Mouse (Mus musculus) kidney, postnatal 0 days (tissue): ENCODE results near the gene Thada. TPM values are rescaled to one million over a fixed set of nuclear protein-coding genes. Genes with fewer than 3 reads are reported as not detected.

ENCODE experiments used
- ATAC-seq: fragments of 200-750 bp; cut with Nextera tagmentation; replicated peaks from 2 replicates; pipeline ENCODE4 v1.8.0; 2017; ENCODE audit warnings: low read depth, moderate number of reproducible peaks, moderate TSS enrichment, moderate library complexity; ENCODE audit not compliant: low FRiP score
- DNase-seq: peaks from one replicate; pipeline ENCODE4 v3.0.0-alpha.2; 2016; ENCODE audit warnings: low spot score
- H3K27ac ChIP-seq: fragments of 300-500 bp; sonication (generic); 2 replicates; pipeline ENCODE4 v1.5.1; 2014; ENCODE audit warnings: mild to moderate bottlenecking
- H3K27me3 ChIP-seq: fragments of 300-500 bp; sonication (generic); 2 replicates; pipeline ENCODE4 v1.6.1; 2014; ENCODE audit warnings: low read length, mixed read lengths; ENCODE audit not compliant: insufficient read depth
- H3K36me3 ChIP-seq: fragments of 300-500 bp; sonication (generic); 2 replicates; pipeline ENCODE4 v1.6.1; 2014; ENCODE audit warnings: low read length, mixed read lengths; ENCODE audit not compliant: insufficient read depth
- H3K4me1 ChIP-seq: fragments of 300-500 bp; sonication (generic); replicated peaks from 2 replicates; pipeline ENCODE4 v1.6.1; 2014; ENCODE audit warnings: antibody characterized with exemption, low read length, mixed read lengths; ENCODE audit not compliant: insufficient read depth
- H3K4me2 ChIP-seq: fragments of 300-500 bp; sonication (generic); 2 replicates; pipeline ENCODE4 v1.6.1; 2014; ENCODE audit warnings: mild to moderate bottlenecking, low read length, moderate library complexity, mixed read lengths
- H3K4me3 ChIP-seq: fragments of 300-500 bp; sonication (generic); replicated peaks from 2 replicates; pipeline ENCODE4 v1.5.1; 2014; ENCODE audit warnings: low read depth, low read length
- H3K9ac ChIP-seq: fragments of 300-500 bp; sonication (generic); 2 replicates; pipeline ENCODE4 v1.6.1; 2014; ENCODE audit warnings: low read depth, low read length
- H3K9me3 ChIP-seq: fragments of 300-500 bp; sonication (generic); replicated peaks from 2 replicates; pipeline ENCODE4 v1.6.1; 2016; ENCODE audit warnings: low read length, inconsistent platforms, mixed read lengths
- CTCF ChIP-seq: IDR thresholded peaks from 2 replicates; pipeline ENCODE4 v1.5.1; 2016; ENCODE audit warnings: antibody characterized with exemption, low read depth, mild to moderate bottlenecking, moderate library complexity
- WGBS: fragments of 180-500 bp; shearing (Covaris S2); extraction: QIAGEN DNeasy Blood & Tissue Kit; methylation state at CpG from one replicate; pipeline ENCODE4 v1.1.7; 2014; 5-methylcytosine and 5-hydroxymethylcytosine counted together
- polyA plus RNA-seq: library from polyadenylated mRNA; unstranded; fragments of >200 nt; fragmentation: Nextera tagmentation; extraction: Ambion mirVana; gene quantifications from 2 replicates; pipeline ENCODE4 v1.2.1, GENCODE M21; 2015

The Thada gene
- polyA plus RNA-seq, 1 experiment from 2014 or later = 3.4 TPM

DNA sequence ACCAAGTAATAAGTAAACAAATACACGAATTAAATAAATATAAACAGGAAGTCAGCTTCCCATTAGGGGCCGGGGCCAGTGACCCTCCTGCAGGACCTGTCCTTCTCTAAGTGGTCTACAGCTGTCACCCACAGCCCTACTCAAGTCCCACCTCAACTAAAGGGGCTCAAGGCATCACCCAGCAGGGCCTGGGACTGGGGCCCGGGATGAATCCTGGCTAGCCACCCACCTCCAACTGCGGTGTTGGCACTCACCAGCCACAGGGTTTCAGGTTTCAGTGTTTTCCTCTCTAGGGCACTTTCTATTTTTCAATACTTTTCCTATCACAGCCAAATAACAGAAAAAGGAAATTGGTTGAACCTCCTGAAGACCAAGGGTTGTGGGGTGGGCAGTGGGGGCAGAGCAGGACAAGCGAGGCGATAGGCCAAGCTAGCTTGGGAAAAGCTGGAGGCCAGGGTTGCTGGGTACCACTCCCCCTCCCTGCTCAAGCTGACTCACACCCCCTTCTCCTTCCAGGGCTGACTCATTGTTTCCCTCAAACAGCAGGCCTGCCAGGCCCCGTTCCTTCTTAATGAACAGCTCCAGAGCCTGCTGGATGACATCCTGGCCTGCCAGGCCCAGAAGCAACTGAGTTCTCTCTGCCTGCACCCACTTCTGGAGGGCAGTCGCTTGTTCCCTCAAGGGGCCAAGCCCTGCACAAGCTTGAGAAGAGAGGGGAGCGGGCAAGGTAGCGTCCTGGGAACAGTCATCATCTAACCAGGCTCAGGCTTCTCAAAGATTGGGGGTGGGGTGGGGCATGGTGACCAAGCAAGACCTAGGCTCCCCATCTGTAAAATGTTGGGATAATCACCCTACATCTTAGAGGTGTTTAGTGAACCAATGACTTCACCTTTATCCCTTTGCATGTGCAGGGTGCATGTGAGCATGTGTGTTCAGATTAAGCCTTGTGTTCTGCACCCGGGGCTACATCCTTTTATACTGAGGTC is 317.2 kb downstream of the Thada start:
- 41% methylated on average over 11 of the region's 11 CpGs for whole genome bisulfite sequencing
- H3K27me3 ChIP-seq = no peaks in the 10 kb centered on the region
- no peak overlapping the region for H3K4me2 ChIP-seq
- no peaks in the 10 kb centered on the region for H3K36me3 ChIP-seq
- DNase-seq (peak; percentile 75), ATAC-seq (peak; percentile 44; the same call in 1 of the 2 replicates)
- H3K9ac ChIP-seq = no peak overlapping the region
- H3K9me3 ChIP-seq = no peaks in the 10 kb centered on the region
- peak overlapping the region; percentile 74 for H3K27ac ChIP-seq
- H3K4me1 ChIP-seq = peaks cover 24% of the 10 kb centered on the region; the same call in 1 of the 2 replicates
- TF ChIP-seq CTCF = no peak
- H3K4me3 ChIP-seq = no peak overlapping the region

DNA sequence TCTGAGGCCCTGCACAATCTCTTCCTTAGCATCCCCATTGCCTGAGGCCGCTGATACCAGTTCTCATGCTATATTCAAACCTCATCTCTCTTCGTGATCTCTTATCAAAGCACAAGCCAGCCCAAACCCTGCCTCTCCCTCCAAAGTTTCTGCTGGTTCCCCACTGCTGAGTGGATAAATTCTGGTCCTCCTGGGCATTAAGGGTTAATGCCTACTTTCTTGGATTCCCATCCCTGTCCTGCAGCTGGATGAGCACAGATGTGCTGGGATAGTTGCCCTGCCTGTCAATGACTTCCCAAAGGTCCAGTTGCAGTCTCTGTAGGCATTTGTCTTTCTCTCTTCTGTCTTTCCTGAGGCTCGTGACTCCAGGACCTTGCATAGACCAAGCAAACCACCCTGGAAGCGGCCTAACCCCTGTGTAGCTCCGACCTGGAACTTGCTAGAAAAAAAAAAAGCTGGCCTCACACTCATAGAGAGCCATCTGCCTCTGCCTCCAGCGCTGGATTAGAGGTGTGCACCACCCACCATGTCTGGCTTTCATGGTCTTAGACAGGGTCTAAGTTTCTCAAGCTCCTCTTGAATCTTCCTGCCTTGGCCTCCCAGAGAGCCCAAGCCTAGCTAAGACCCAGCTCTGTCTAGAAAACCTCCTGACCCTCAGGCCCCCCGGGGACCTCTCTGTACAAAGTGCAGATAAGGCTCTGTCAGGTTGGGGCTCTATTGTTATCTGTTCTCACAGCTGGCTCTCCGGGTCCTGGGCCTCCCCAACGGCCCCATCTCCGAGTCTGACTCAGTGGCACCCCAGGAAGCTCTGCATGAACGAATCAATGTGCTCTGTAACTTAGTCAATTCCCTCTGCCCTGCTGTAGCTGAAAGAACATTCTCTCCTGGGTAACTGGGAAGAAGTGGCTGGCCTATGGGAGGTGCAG is 318.6 kb downstream of the Thada start:
- Histone ChIP-seq H3K27me3 (no peaks in the 10 kb centered on the region), H3K9me3 (no peaks in the 10 kb centered on the region), H3K36me3 (no peaks in the 10 kb centered on the region), H3K27ac (no peak overlapping the region), H3K4me1 (peaks cover 29% of the 10 kb centered on the region), H3K9ac (no peak overlapping the region), H3K4me2 (no peak overlapping the region), H3K4me3 (no peak overlapping the region)
- DNase-seq (no peak), ATAC-seq (no peak)
- WGBS = 75% methylated on average over 11 of the region's 11 CpGs
- TF ChIP-seq CTCF = no peak

DNA sequence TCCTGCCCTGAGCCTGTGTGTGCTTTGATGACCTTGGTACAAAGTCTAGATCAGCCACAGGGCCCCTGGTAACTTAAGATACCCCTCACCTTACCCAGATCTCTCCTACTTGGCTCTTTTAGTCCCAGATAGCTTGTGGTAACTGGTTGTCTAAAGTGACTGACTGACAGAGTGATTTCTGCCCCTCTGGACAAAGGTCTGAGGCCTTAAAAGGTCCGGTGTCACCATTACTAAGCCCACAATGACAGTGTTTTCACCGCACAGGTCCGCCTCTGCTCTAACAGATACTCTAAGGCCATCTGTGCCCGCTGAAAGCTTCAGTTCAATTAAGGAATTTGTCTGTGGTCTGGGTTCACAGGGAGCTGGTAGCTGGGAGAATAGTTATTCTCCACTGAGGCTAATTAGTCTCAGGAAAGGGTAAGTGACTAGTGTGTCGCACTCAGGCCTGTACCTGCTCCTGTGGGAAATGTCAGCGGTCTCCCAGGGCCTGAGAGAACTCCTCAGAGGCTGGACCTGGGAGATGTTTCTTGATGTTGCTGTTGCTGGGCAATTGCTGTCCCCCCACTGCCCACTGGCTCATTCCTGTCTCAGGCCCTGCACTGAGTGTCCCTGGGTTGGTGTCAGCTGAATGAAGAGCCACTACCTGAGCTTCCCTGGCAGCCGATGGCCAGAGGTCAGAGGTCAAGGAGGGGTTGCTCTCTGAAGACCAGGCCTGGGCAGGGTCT is 319.4 kb downstream of the Thada start:
- no peak overlapping the region for H3K9ac ChIP-seq

DNA sequence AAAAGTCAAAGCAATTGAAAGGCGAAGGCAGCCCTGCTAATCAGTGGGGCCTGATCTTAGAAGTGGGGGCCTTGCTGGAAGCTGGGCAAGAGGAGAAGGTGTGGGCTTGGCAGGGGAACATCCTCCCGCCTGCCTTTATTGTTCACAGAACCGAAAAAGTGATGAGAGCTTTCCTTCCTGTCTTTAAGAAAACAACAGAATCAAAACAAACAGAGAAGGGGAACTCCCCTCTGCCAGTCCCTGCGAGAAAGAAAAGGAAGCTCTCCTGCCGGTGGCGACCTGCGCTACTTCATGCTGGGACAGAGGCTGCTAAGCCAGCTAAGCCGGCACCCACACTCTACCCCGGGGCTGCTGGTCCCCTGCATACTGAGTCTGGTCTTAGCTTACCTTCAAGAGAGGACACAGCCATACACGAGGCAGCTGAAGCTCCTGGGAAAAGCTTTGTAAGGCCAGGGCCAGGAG is 320.1 kb downstream of the Thada start:
- Histone ChIP-seq H3K27me3 (no peaks in the 10 kb centered on the region), H3K9ac (no peak overlapping the region), H3K4me1 (peaks cover 34% of the 10 kb centered on the region), H3K27ac (peak overlapping the region; percentile 33), H3K36me3 (no peaks in the 10 kb centered on the region), H3K9me3 (no peaks in the 10 kb centered on the region), H3K4me3 (no peak overlapping the region), H3K4me2 (no peak overlapping the region; the same call in 1 of the 2 replicates)
- TF ChIP-seq CTCF = no peak; the same call in 1 of the 2 replicates
- DNase-seq = peak; percentile 76
- ATAC-seq = no peak
- WGBS = 17% methylated on average over 10 of the region's 10 CpGs

More for the DNA sequence above, 319.4 kb downstream of the Thada start:
- no peak overlapping the region for H3K4me3 ChIP-seq
- ATAC-seq (no peak), DNase-seq (no peak)
- peaks cover 29% of the 10 kb centered on the region for H3K4me1 ChIP-seq
- no peaks in the 10 kb centered on the region for H3K36me3 ChIP-seq
- no peak for TF ChIP-seq CTCF
- no peak overlapping the region; the same call in 1 of the 2 replicates for H3K4me2 ChIP-seq
- 58% methylated on average over 7 of the region's 7 CpGs for WGBS
- H3K27me3 ChIP-seq = no peaks in the 10 kb centered on the region
- peak overlapping the region; percentile 33 for H3K27ac ChIP-seq
- H3K9me3 ChIP-seq = no peaks in the 10 kb centered on the region

DNA sequence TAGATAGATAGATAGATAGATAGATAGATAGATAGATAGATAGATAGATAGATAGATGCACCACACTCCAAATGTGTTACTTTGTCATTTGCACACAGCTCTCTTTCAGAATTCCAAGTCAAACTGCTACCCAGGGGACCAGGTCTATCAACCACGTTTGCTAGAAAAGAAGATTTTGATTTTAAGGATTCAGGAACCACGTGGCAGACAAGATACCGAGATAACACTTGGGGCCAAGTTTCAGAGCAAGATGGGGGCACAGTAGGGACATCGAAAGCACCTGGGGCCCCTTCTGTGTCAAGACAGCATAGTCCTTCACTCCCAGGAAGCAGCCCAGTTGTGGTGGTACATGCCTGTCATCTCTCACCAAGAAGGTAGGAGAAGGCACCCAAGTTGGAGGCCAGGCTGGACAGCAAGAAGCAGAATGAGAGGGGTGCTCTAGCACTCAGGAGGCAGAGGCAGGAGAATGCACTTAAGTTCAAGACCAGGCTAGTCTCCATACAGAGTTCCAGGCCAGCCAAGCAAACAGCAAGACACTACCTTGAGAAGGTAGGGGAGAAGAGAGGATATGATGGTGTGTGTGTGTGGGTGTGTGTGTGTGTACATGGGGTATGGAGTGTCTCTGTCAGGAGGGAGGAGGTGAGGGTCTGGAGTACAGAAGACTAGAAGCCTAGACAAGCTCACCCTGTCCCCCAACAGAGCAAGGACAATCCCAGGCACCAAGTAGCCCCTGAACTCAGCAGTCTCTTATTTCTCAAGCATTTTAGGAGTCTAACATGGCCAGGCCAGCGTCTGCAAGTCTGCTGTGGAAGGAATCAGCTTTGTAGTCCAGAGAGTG is 321.0 kb downstream of the Thada start:
- ATAC-seq = no peak
- Histone ChIP-seq H3K4me3 (no peak overlapping the region), H3K4me1 (peaks cover 34% of the 10 kb centered on the region), H3K4me2 (no peak overlapping the region), H3K36me3 (no peaks in the 10 kb centered on the region), H3K27ac (peak overlapping the region; percentile 44; the same call in 1 of the 2 replicates), H3K9me3 (no peaks in the 10 kb centered on the region), H3K9ac (no peak overlapping the region), H3K27me3 (no peaks in the 10 kb centered on the region)
- 80% methylated on average over 5 of the region's 5 CpGs for WGBS
- no peak for TF ChIP-seq CTCF
- DNase-seq = no peak
